Mouse (Mus musculus): ENCODE results near the gene 4930432K21Rik. TPM values are rescaled to one million over a fixed set of nuclear protein-coding genes. Genes with fewer than 3 reads are reported as not detected.

Gene 4930432K21Rik
- polyA plus RNA-seq, 1 experiment from 2014 or later: 0.66 TPM

- 82% methylated on average over 9 of the region's 9 CpGs for whole genome bisulfite sequencing
- no peak for DNase-seq
- Histone ChIP-seq H3K27ac (ENCODE audit: low read depth) (peak overlapping the region; percentile 98), H3K36me3 (ENCODE audit: insufficient read depth) (peaks cover 18% of the 10 kb centered on the region; the same call in 1 of the 2 replicates), H3K9ac (peak overlapping the region; percentile 86), H3K9me3 (ENCODE audit: low read depth, low read length) (no peaks in the 10 kb centered on the region), H3K4me1 (ENCODE audit: insufficient read depth) (peaks cover 49% of the 10 kb centered on the region), H3K4me3 (ENCODE audit: low read depth, low read length) (peak overlapping the region; percentile 77), H3K4me2 (peak overlapping the region; percentile 94), H3K27me3 (ENCODE audit: insufficient read depth, low read length) (no peaks in the 10 kb centered on the region)
- TF ChIP-seq CTCF (IDR thresholded peaks at IDR 0.05; ENCODE audit: low read depth): no peak
- no peak for ATAC-seq (ENCODE audit: insufficient read depth)
These were observed 54.6 kb downstream of the 4930432K21Rik start for GRCm38 (mm10) chr8:84202466-84202865.

GRCm38 (mm10) chr8:84202938-84203917, 55.4 kb downstream of the 4930432K21Rik start:
- peak overlapping the region; percentile 72 for H3K9ac ChIP-seq
- H3K4me3 ChIP-seq (ENCODE audit: low read depth, low read length): peak overlapping the region; percentile 77
- peak overlapping the region; percentile 98 for H3K27ac ChIP-seq (ENCODE audit: low read depth)
- no peak for TF ChIP-seq CTCF (IDR thresholded peaks at IDR 0.05; ENCODE audit: low read depth)
- peaks cover 43% of the 10 kb centered on the region for H3K4me1 ChIP-seq (ENCODE audit: insufficient read depth)
- WGBS: 6% methylated on average over 34 of the region's 34 CpGs
- H3K27me3 ChIP-seq (ENCODE audit: insufficient read depth, low read length): no peaks in the 10 kb centered on the region
- no peaks in the 10 kb centered on the region for H3K9me3 ChIP-seq (ENCODE audit: low read depth, low read length)
- peaks cover 23% of the 10 kb centered on the region; the same call in 1 of the 2 replicates for H3K36me3 ChIP-seq (ENCODE audit: insufficient read depth)
- ATAC-seq (ENCODE audit: insufficient read depth): peak; percentile 53
- H3K4me2 ChIP-seq: peak overlapping the region; percentile 94
- peak; percentile 86 for DNase-seq

GRCm38 (mm10) chr8:84203975-84204772, 56.3 kb downstream of the 4930432K21Rik start:
- DNase-seq (peak; percentile 73), ATAC-seq (ENCODE audit: insufficient read depth) (peak; percentile 25)
- Histone ChIP-seq H3K9me3 (ENCODE audit: low read depth, low read length) (no peaks in the 10 kb centered on the region), H3K36me3 (ENCODE audit: insufficient read depth) (peaks cover 31% of the 10 kb centered on the region), H3K4me1 (ENCODE audit: insufficient read depth) (peaks cover 36% of the 10 kb centered on the region), H3K4me3 (ENCODE audit: low read depth, low read length) (peak overlapping the region; percentile 77), H3K4me2 (peak overlapping the region; percentile 94), H3K27ac (ENCODE audit: low read depth) (peak overlapping the region; percentile 98), H3K9ac (peak overlapping the region; percentile 72), H3K27me3 (ENCODE audit: insufficient read depth, low read length) (no peaks in the 10 kb centered on the region)
- 39% methylated on average over 13 of the region's 13 CpGs for WGBS
- peak; percentile 44 for TF ChIP-seq CTCF (IDR thresholded peaks at IDR 0.05; ENCODE audit: low read depth)

- 84% methylated on average over 5 of the region's 5 CpGs for WGBS
- Histone ChIP-seq H3K4me3 (ENCODE audit: low read depth, low read length) (no peak overlapping the region), H3K27ac (ENCODE audit: low read depth) (no peak overlapping the region), H3K36me3 (ENCODE audit: insufficient read depth) (peaks cover 40% of the 10 kb centered on the region), H3K27me3 (ENCODE audit: insufficient read depth, low read length) (no peaks in the 10 kb centered on the region), H3K9ac (no peak overlapping the region), H3K4me1 (ENCODE audit: insufficient read depth) (peaks cover 27% of the 10 kb centered on the region), H3K4me2 (no peak overlapping the region), H3K9me3 (ENCODE audit: low read depth, low read length) (no peaks in the 10 kb centered on the region)
- ATAC-seq (ENCODE audit: insufficient read depth) (no peak), DNase-seq (no peak)
- no peak for TF ChIP-seq CTCF (IDR thresholded peaks at IDR 0.05; ENCODE audit: low read depth)
These were observed 57.2 kb downstream of the 4930432K21Rik start for GRCm38 (mm10) chr8:84205073-84205472.

GRCm38 (mm10) chr8:84206666-84207065, 58.8 kb downstream of the 4930432K21Rik start:
- no peak overlapping the region for H3K9ac ChIP-seq
- ATAC-seq (ENCODE audit: insufficient read depth) (no peak), DNase-seq (no peak)
- 95% methylated on average over 3 of the region's 3 CpGs for WGBS
- no peaks in the 10 kb centered on the region for H3K27me3 ChIP-seq (ENCODE audit: insufficient read depth, low read length)
- H3K4me3 ChIP-seq (ENCODE audit: low read depth, low read length): no peak overlapping the region
- peak; percentile 23; the same call in 1 of the 2 replicates for TF ChIP-seq CTCF (IDR thresholded peaks at IDR 0.05; ENCODE audit: low read depth)
- peaks cover 17% of the 10 kb centered on the region; the same call in 1 of the 2 replicates for H3K4me1 ChIP-seq (ENCODE audit: insufficient read depth)
- H3K4me2 ChIP-seq: no peak overlapping the region
- no peaks in the 10 kb centered on the region for H3K9me3 ChIP-seq (ENCODE audit: low read depth, low read length)
- peaks cover 54% of the 10 kb centered on the region for H3K36me3 ChIP-seq (ENCODE audit: insufficient read depth)
- no peak overlapping the region for H3K27ac ChIP-seq (ENCODE audit: low read depth)

- H3K4me2 ChIP-seq: no peak overlapping the region
- 44% methylated on average over 7 of the region's 7 CpGs for WGBS
- DNase-seq (peak; percentile 64), ATAC-seq (ENCODE audit: insufficient read depth) (no peak)
- no peak overlapping the region for H3K9ac ChIP-seq
- peaks cover 65% of the 10 kb centered on the region for H3K36me3 ChIP-seq (ENCODE audit: insufficient read depth)
- TF ChIP-seq CTCF (IDR thresholded peaks at IDR 0.05; ENCODE audit: low read depth): no peak
- no peaks in the 10 kb centered on the region for H3K27me3 ChIP-seq (ENCODE audit: insufficient read depth, low read length)
- H3K27ac ChIP-seq (ENCODE audit: low read depth): peak overlapping the region; percentile 73; the same call in 1 of the 2 replicates
- no peak overlapping the region for H3K4me3 ChIP-seq (ENCODE audit: low read depth, low read length)
- H3K9me3 ChIP-seq (ENCODE audit: low read depth, low read length): no peaks in the 10 kb centered on the region
- peaks cover 10% of the 10 kb centered on the region; the same call in 1 of the 2 replicates for H3K4me1 ChIP-seq (ENCODE audit: insufficient read depth)
These were observed 60.0 kb downstream of the 4930432K21Rik start for GRCm38 (mm10) chr8:84207811-84208210.

Data from lung, embryonic 14.5 days (tissue).